Mouse (Mus musculus) thymus, postnatal 36 days (tissue): ENCODE measurements around the gene Gtf2f2.

Experiments used
- DNase-seq, 2 experiments: peaks; one replicate each; pipeline ENCODE4 v3.0.0; 2022; ENCODE audit warnings: mixed read lengths in 2 of 2

Gene Gtf2f2

GRCm38 (mm10) chr14:75858181-75858580 lies 152.5 kb downstream of the Gtf2f2 start:
- DNase-seq = no peak

GRCm38 (mm10) chr14:75855263-75855992 lies 155.2 kb downstream of the Gtf2f2 start:
- no peak for DNase-seq

GRCm38 (mm10) chr14:75852016-75852415 lies 158.6 kb downstream of the Gtf2f2 start:
- no peak for DNase-seq

DNA sequence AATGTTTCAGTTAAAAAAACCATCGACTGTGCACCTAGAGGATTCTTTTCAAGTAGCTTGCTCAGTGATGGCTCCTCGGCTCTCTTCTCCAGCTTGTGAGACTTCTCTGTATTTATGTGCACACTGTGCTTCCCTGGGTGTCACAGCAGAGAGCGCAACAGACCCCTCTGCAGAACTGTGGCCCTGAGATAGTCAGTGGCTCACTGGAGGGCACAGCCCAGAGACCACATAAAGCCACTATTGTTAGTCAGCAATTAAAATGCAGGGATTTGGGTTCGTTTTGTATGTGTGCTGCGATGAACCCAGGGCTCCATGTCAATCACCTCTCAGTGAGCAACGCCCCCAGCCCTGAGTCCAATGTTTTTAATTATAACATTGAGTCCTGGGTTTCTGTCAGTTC lies 159.8 kb downstream of the Gtf2f2 start:
- DNase-seq = no peak

DNA sequence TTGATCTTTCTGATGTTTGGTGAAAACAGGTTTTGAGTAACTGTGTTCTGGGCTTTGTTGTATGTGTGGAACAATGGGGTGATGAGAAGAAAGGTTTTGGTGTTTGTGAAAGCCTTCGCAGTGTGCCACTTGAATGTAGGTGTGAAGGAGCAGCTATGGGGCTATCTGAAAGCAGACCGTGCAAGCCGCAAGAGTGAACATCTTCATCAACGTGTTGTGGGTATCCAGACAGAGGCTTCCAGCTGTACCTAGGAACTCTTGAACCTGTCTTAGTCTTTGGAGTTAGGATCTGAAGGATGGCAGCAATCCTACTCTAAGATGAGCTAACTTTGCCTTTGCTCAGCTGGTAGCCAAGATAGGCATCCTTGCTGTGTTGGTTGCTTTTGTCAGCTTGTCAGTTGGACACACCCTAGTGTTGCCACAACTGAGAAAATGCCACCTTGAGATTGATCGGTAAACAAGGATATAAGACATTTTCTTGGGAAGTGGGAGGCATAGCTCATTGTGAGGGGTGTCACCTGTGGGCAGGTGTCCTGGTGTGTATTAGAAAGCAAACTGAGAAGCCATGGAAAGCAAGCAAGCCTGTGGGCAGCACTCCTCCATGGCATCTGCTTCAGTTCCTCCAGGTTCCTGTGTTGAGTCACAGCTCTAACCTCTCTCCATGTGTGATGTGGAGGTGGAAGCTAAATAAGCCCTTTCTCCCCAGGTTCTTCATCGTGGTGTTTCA lies 160.7 kb downstream of the Gtf2f2 start:
- DNase-seq = no peak

GRCm38 (mm10) chr14:75849236-75849635 lies 161.4 kb downstream of the Gtf2f2 start:
- DNase-seq = no peak

- DNase-seq = no peak
Measured at GRCm38 (mm10) chr14:75848482-75848881, 162.2 kb downstream of the Gtf2f2 start.

- DNase-seq = no peak
Measured at GRCm38 (mm10) chr14:75847669-75848068, 163.0 kb downstream of the Gtf2f2 start.
